Mouse (Mus musculus) forebrain, embryonic 12.5 days (tissue): Measurements from ENCODE around the gene Uchl5. TPM values are rescaled to one million over a fixed set of nuclear protein-coding genes. Genes with fewer than 3 reads are reported as not detected.

Experiments
- ATAC-seq: fragments of 200-750 bp; cut with Nextera tagmentation; 2 replicates; pipeline ENCODE4 v1.8.0; 2017; ENCODE audit warnings: moderate TSS enrichment; ENCODE audit not compliant: low FRiP score
- H3K27ac ChIP-seq: fragments of 300-500 bp; sonication (generic); 2 replicates; pipeline ENCODE4 v1.5.1; 2016; ENCODE audit warnings: mild to moderate bottlenecking
- H3K27me3 ChIP-seq: fragments of 300-500 bp; sonication (generic); 2 replicates; pipeline ENCODE4 v1.6.1; 2016; ENCODE audit warnings: mild to moderate bottlenecking
- H3K36me3 ChIP-seq: fragments of 300-500 bp; sonication (generic); replicated peaks from 2 replicates; pipeline ENCODE4 v1.6.1; 2016; ENCODE audit warnings: mild to moderate bottlenecking
- H3K4me1 ChIP-seq: fragments of 300-500 bp; sonication (generic); 2 replicates; pipeline ENCODE4 v1.6.1; 2016
- H3K4me2 ChIP-seq: fragments of 300-500 bp; sonication (generic); 2 replicates; pipeline ENCODE4 v1.6.1; 2016; ENCODE audit warnings: mild to moderate bottlenecking, moderate library complexity
- H3K4me3 ChIP-seq: fragments of 300-500 bp; sonication (generic); replicated peaks from 2 replicates; pipeline ENCODE4 v1.5.1; 2016; ENCODE audit warnings: mild to moderate bottlenecking
- H3K9ac ChIP-seq: fragments of 300-500 bp; sonication (generic); 2 replicates; pipeline ENCODE4 v1.6.1; 2016; ENCODE audit warnings: mild to moderate bottlenecking
- H3K9me3 ChIP-seq: fragments of 300-500 bp; sonication (generic); 2 replicates; pipeline ENCODE4 v1.6.1; 2016
- WGBS: fragments of 180-500 bp; shearing (Covaris S2); methylation state at CpG from one replicate; pipeline ENCODE4 v1.1.7; 2016; 5-methylcytosine and 5-hydroxymethylcytosine counted together
- polyA plus RNA-seq: library from polyadenylated mRNA; unstranded; fragments of >200 nt; fragmentation: Nextera tagmentation; extraction: Ambion mirVana; gene quantifications from 2 replicates; pipeline ENCODE4 v1.2.1, GENCODE M21; 2016

Uchl5 gene
- polyA plus RNA-seq, 1 experiment from 2014 or later = 94.0 TPM

DNA sequence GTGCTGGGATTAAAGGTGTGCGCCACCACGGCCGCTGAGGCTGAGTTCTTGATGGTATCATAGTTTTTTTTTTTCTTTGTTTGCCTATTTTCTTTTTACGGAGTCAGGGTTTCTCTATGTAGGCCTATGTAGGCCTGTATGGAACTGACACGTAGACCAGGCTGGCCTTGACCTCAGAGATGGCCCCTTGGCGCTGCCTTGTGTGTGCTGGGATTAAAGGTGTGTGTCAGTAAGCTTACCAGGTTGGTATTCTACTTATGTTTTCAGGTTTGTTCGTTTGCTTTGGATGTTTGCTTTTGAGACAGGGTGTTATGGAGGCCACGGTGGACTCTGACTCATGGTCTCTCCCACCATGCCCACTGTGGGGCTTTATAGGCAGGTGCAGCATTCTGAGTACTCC is 14.9 kb upstream of the Uchl5 start:
- peaks cover 65% of the 10 kb centered on the region for H3K36me3 ChIP-seq
- H3K9me3 ChIP-seq = no peaks in the 10 kb centered on the region
- H3K4me3 ChIP-seq = no peak overlapping the region
- ATAC-seq = no peak
- no peaks in the 10 kb centered on the region for H3K4me1 ChIP-seq
- no peak overlapping the region for H3K9ac ChIP-seq
- H3K4me2 ChIP-seq = no peak overlapping the region
- no peak overlapping the region for H3K27ac ChIP-seq
- 95% methylated on average over 8 of the region's 8 CpGs for WGBS
- no peaks in the 10 kb centered on the region for H3K27me3 ChIP-seq

DNA sequence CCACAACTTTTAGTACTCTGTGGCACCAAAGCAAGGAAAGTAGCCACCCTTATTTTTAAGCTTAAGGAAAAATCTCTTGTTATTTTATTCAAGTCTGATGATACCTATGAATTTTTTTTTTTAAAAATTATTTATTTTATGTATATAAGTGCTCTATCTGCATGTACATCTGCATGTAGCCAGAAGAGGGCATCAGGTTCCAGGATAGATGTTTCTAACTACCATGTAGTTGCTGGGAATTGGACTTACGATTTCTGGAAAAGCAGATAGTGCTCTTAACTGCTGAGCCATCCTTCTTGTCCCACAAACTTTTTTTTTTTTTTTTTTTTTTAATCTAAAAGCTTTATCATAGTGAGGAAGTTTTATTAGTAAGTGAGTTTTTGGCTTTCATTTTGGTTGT is 12.6 kb upstream of the Uchl5 start:
- H3K9me3 ChIP-seq = no peaks in the 10 kb centered on the region
- no peak for ATAC-seq
- H3K4me1 ChIP-seq = no peaks in the 10 kb centered on the region
- H3K9ac ChIP-seq = no peak overlapping the region
- H3K4me3 ChIP-seq = no peak overlapping the region
- H3K27ac ChIP-seq = no peak overlapping the region
- H3K4me2 ChIP-seq = no peak overlapping the region
- no peaks in the 10 kb centered on the region for H3K27me3 ChIP-seq
- WGBS = 80% methylated on average over 1 of the region's 1 CpGs
- H3K36me3 ChIP-seq = peaks cover 47% of the 10 kb centered on the region

DNA sequence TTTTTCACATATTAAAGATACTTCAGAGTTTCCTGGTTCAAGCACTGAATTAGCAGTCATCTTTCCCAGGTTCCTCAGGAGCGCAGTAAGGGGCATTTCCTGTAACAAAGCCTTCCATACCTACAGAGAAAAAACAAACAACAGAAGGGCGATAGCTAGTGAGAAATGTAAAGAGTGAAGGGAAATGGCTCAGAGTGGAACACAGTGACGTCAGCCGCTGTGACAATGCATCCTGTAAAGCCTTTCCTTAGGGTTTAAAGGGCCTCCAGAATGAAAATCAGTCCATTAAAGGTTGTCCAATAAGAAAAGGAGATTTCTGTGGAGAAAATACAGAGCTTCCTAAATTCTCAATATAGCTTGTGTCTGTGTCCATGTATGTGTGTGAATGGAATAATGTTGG is 11.3 kb upstream of the Uchl5 start:
- Histone ChIP-seq H3K27me3 (no peaks in the 10 kb centered on the region), H3K36me3 (peaks cover 47% of the 10 kb centered on the region)
- 89% methylated on average over 4 of the region's 4 CpGs for WGBS

DNA sequence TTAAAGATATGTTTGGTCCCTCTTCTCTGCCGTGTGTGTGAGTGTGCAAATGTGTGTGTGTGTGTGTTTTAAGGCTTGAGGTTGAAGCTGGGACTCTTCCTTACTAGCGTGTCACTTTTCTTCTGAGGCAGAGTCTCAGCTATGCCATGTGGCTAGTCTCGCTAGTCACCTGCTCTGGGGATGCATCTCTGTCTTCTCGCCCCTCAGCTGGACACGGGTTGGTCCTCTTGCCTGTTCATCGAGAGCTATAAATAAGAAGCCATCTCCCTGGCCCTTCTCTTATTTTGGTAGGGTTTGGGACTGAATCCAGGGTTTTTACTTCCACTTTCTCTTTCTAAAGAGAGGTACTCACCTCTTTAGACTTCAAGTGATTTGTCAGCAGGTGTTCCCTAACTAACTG is 10.8 kb upstream of the Uchl5 start:
- H3K9ac ChIP-seq = no peak overlapping the region
- H3K36me3 ChIP-seq = peaks cover 44% of the 10 kb centered on the region
- 87% methylated on average over 6 of the region's 6 CpGs for WGBS
- H3K27me3 ChIP-seq = no peaks in the 10 kb centered on the region
- no peak overlapping the region for H3K27ac ChIP-seq
- H3K9me3 ChIP-seq = no peaks in the 10 kb centered on the region
- no peak overlapping the region for H3K4me2 ChIP-seq
- ATAC-seq = no peak
- H3K4me3 ChIP-seq = no peak overlapping the region
- peaks cover 3% of the 10 kb centered on the region; the same call in 1 of the 2 replicates for H3K4me1 ChIP-seq

More for the DNA sequence above, 11.3 kb upstream of the Uchl5 start:
- Histone ChIP-seq H3K4me3 (no peak overlapping the region), H3K4me1 (peaks cover 3% of the 10 kb centered on the region; the same call in 1 of the 2 replicates), H3K27ac (no peak overlapping the region), H3K4me2 (no peak overlapping the region), H3K9ac (no peak overlapping the region), H3K9me3 (no peaks in the 10 kb centered on the region)
- ATAC-seq = no peak

DNA sequence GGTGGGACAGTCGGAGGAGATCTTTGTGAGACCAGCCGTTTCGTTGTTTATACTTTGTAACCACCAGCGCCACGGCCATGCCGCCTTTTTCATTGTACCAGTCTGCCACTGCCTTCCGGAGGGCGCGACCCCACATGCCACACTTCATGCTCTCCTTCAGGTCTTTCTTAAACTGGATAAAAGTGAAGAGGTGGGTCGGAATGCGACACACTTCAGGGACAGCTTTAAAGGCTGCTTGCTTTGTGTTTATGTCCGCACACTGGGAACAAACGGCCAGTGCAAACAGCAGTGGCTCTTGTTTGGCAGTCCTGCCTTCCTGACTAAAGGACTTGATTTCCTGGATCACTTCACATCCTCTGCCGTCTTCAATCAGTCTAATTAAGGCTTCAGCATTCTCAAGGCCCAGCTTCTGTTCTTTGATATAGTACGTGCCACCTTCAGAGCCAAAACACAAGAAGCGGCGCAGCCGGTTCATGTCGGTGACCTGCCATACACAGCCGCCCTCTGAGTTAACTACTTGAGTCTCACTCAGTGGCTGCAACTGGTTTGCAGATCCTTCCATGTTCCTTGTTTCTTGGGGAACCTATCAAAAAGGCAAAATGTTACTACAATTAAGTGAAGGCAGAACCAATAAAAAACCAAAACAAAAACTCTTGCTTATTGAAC is 6.5 kb upstream of the Uchl5 start:
- no peak overlapping the region for H3K4me2 ChIP-seq
- no peak overlapping the region for H3K4me3 ChIP-seq
- WGBS = 43% methylated on average over 20 of the region's 20 CpGs
- no peak for ATAC-seq
- H3K27ac ChIP-seq = no peak overlapping the region
- no peak overlapping the region for H3K9ac ChIP-seq
- no peaks in the 10 kb centered on the region for H3K27me3 ChIP-seq
- peaks cover 20% of the 10 kb centered on the region for H3K4me1 ChIP-seq
- no peaks in the 10 kb centered on the region for H3K9me3 ChIP-seq
- H3K36me3 ChIP-seq = peaks cover 26% of the 10 kb centered on the region

DNA sequence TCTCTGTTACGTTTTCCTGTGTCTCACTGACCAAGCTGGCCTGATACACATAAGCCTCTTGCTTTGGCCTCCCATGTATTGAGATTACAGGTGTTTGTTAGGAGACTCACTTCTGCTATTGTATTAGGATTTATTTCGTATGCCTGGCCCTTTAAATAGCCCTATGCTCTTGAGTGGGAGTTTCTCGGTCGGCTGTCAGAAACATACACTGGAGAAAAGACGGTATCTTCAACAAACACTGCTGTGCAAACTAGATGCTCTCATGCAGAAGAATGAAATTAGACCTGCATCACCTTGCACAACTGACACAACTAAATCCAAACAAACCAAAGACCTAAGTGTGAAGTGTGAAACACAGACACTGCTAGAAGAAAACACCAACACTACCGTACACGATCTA is 4.0 kb upstream of the Uchl5 start:
- H3K9ac ChIP-seq = no peak overlapping the region
- H3K36me3 ChIP-seq = peaks cover 14% of the 10 kb centered on the region; the same call in 1 of the 2 replicates
- H3K27me3 ChIP-seq = no peaks in the 10 kb centered on the region
- no peaks in the 10 kb centered on the region for H3K9me3 ChIP-seq
- 65% methylated on average over 7 of the region's 7 CpGs for WGBS
- no peak for ATAC-seq
- no peak overlapping the region for H3K4me2 ChIP-seq
- no peak overlapping the region for H3K27ac ChIP-seq
- peaks cover 24% of the 10 kb centered on the region for H3K4me1 ChIP-seq
- no peak overlapping the region for H3K4me3 ChIP-seq

DNA sequence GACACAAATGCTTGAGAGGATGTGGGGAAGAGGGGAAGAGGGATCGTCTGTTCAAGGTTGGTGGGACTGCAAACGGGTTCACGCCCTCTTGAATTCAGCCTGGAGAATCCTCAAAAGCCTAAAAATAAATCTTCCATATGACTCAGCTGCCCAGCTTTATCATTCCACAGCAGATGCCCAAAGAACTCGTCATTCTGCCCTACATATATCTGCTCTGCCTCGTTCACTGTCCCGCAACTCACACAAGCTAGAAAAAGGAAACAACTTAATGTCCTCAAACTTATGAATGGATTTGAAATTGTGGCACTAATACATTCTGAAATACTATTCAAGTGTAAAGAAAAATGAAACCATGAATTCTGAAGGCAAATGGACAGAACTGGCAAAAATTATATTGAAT is 3.2 kb upstream of the Uchl5 start:
- no peak for ATAC-seq
- Histone ChIP-seq H3K27ac (no peak overlapping the region), H3K36me3 (peaks cover 14% of the 10 kb centered on the region; the same call in 1 of the 2 replicates), H3K27me3 (no peaks in the 10 kb centered on the region), H3K4me1 (peaks cover 32% of the 10 kb centered on the region), H3K4me3 (no peak overlapping the region), H3K4me2 (no peak overlapping the region), H3K9me3 (no peaks in the 10 kb centered on the region), H3K9ac (no peak overlapping the region)
- WGBS = 86% methylated on average over 6 of the region's 6 CpGs

DNA sequence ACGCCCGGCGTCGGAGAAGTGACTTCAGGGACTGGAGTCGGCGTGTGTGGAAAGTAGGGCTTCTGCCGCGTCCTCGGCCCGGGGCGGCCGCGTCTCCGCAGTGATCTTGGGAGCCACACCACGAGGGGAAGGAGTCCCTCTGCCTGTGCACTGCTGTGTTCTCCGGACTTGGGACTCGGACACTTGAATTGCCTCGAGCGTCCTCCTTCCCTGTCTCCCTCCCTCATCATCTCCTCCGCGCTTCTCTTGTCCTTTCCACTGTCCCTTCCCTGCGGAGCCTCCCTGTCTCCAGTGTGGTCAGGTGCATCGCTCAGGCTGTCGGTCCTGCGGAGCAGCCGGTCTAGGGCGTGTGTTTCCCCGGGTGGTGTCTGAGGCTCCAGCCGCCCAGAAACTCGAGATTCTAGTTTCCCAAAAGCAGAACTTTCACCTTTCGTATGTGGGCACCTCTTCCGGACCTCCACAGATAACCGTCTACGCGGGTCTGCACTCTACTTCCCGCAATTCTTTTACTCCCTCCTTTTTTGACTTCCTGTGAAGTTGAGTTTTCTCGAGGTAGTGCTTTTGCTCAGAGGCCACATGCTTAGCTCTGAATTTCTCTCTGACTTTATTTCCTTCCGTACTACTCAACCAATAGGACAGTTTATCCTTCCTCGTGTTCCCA is 616 bp downstream of the Uchl5 start:
- no peaks in the 10 kb centered on the region for H3K36me3 ChIP-seq
- ATAC-seq = peak; percentile 62
- under 1% methylated on average over 39 of the region's 39 CpGs for WGBS
- peak overlapping the region; percentile 48; the same call in 1 of the 2 replicates for H3K27ac ChIP-seq
- peak overlapping the region; percentile 70 for H3K4me3 ChIP-seq
- no peaks in the 10 kb centered on the region for H3K27me3 ChIP-seq
- peak overlapping the region; percentile 72 for H3K4me2 ChIP-seq
- H3K4me1 ChIP-seq = peaks cover 29% of the 10 kb centered on the region
- peak overlapping the region; percentile 79 for H3K9ac ChIP-seq
- H3K9me3 ChIP-seq = no peaks in the 10 kb centered on the region

DNA sequence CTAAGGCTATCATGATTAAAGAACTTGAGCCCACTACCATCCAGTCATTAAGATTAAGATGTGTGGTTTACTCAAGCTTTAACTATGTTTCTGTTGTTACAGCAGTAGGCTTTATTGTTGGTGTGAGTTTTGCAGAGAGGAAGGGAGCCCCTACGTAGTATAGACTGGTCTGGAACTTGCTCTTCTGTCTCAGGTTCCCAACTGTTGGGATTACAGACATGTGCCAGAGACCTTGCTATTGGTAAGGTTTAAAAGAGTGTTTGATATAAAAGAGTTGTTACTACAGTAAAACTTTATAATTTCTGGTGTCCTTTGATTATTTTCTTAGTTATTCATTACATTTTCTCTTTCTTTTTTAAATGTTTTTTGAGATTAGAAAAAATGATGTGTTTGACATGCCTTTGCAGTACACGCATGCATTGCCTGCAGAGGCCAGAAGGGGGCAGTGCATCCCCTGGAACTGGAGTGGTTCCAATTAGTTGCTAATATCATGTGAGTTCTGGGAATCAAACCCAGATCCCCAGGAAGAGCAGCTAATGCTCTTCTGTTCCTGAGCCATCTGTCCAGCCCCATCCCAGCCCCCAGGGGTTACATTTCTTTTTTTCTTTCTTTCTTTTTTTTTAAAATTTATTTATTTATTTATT is 11.6 kb downstream of the Uchl5 start:
- ATAC-seq = no peak
- no peak overlapping the region for H3K27ac ChIP-seq
- WGBS = 68% methylated on average over 2 of the region's 2 CpGs

DNA sequence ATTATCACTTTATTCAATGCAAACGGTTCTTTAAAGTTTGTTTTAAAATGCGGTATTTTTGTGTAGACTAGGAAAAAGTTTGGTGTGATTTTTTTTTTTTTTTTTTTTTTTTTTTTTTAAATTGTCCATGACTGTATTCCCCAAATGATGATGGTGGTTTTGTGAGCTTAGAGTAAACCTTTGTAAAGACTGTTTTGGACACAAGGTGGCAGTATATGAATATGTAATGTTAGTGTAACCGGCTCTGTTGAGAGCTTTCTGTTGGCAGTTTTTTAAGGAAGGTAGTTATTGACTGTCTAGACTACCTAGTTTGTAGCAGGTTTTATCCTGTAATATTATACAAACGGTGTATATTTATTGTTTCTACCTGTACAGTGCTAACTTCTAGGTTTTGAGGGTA is 26.5 kb downstream of the Uchl5 start:
- no peak overlapping the region for H3K9ac ChIP-seq
- no peak overlapping the region for H3K27ac ChIP-seq
- no peaks in the 10 kb centered on the region for H3K9me3 ChIP-seq
- peak; percentile 83 for ATAC-seq
- H3K4me2 ChIP-seq = no peak overlapping the region
- no peaks in the 10 kb centered on the region for H3K4me1 ChIP-seq
- no peaks in the 10 kb centered on the region for H3K27me3 ChIP-seq
- WGBS = 45% methylated on average over 4 of the region's 4 CpGs
- no peaks in the 10 kb centered on the region for H3K36me3 ChIP-seq
- no peak overlapping the region for H3K4me3 ChIP-seq

More for the DNA sequence above, 11.6 kb downstream of the Uchl5 start:
- no peak overlapping the region for H3K4me2 ChIP-seq
- no peak overlapping the region for H3K4me3 ChIP-seq
- H3K4me1 ChIP-seq = no peaks in the 10 kb centered on the region
- no peaks in the 10 kb centered on the region for H3K27me3 ChIP-seq
- H3K9ac ChIP-seq = no peak overlapping the region
- H3K36me3 ChIP-seq = peaks cover 8% of the 10 kb centered on the region; the same call in 1 of the 2 replicates
- no peaks in the 10 kb centered on the region for H3K9me3 ChIP-seq

DNA sequence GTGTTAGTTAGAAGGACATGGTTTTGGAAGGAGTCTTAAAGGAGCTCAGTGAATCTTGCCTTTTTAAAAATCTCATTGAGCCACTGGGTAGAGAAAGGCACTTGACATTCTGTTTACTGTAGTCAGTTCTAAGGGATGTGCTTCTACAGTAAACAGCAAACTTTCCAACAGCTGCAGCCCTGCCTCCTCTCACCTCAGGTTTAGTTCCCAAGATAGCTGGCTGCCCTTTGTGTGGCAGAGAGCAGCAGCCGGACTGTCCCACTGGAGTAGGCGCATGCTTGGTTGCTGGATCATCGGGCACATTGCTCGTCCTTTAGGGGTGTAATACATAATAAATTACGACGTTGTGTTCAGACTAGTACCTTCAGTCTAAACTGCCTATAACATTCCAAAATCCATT is 32.0 kb downstream of the Uchl5 start:
- no peaks in the 10 kb centered on the region for H3K4me1 ChIP-seq
- no peaks in the 10 kb centered on the region for H3K36me3 ChIP-seq
- H3K9ac ChIP-seq = no peak overlapping the region
- no peak overlapping the region for H3K4me3 ChIP-seq
- 92% methylated on average over 6 of the region's 6 CpGs for WGBS
- H3K9me3 ChIP-seq = no peaks in the 10 kb centered on the region
- H3K27me3 ChIP-seq = no peaks in the 10 kb centered on the region
- no peak for ATAC-seq
- no peak overlapping the region for H3K27ac ChIP-seq
- no peak overlapping the region for H3K4me2 ChIP-seq

DNA sequence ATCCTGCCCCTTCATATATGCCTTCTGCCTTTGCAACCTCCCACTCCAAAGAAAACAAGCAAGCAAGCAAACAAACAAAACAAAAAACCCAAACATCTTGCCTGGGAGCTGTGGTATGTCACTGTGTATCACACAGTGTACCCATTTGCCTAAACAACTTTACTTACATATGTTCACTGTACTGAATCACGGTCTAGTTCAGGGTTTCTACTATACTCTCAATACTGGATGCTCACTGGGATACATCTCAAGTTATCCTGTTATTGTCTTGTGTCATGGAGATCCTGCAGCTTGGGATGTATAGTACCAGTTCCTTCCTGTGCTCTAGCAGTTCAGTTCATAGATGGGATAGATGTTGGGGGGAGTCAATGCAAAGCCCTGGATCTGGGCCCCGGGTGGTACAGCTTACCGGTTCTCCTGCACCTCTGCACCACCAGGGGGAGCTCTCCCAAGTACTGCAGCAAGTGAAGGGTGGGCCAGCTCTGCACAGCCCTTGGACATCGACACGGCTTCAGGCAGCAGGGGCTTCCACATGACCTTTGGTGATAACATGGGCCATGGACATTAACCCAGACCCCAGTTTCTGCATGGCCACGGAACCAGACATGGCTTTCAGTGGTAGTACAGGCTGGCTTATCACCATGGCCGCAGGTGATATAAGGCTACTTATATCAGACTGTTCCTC is 36.7 kb downstream of the Uchl5 start:
- Histone ChIP-seq H3K27ac (no peak overlapping the region), H3K4me2 (no peak overlapping the region), H3K9me3 (no peaks in the 10 kb centered on the region), H3K4me1 (no peaks in the 10 kb centered on the region), H3K27me3 (no peaks in the 10 kb centered on the region), H3K36me3 (no peaks in the 10 kb centered on the region), H3K4me3 (no peak overlapping the region), H3K9ac (no peak overlapping the region)
- peak; percentile 89 for ATAC-seq
- 46% methylated on average over 7 of the region's 7 CpGs for WGBS
